Mouse (Mus musculus): ENCODE measurements around the gene Agap1.

Agap1 gene

GRCm38 (mm10) chr1:89454196-89455123, at the start of gene Agap1:
Agap1 (plus strand) TSS chr1:89454806.
- DNase-seq (ENCODE audit: low read depth, low spot score): peak; percentile 91

GRCm38 (mm10) chr1:89405991-89406390, 48.6 kb upstream of the Agap1 start:
- no peak for DNase-seq (ENCODE audit: low read depth, low spot score)

GRCm38 (mm10) chr1:89407986-89408385, 46.6 kb upstream of the Agap1 start:
- no peak for DNase-seq (ENCODE audit: low read depth, low spot score)

- DNase-seq (ENCODE audit: low read depth, low spot score): no peak
These were observed 41.5 kb upstream of the Agap1 start for GRCm38 (mm10) chr1:89413122-89413521.

GRCm38 (mm10) chr1:89414563-89414962, 40.0 kb upstream of the Agap1 start:
- DNase-seq (ENCODE audit: low read depth, low spot score): no peak

GRCm38 (mm10) chr1:89416929-89417328, 37.7 kb upstream of the Agap1 start:
- no peak for DNase-seq (ENCODE audit: low read depth, low spot score)

GRCm38 (mm10) chr1:89420642-89421041, 34.0 kb upstream of the Agap1 start:
- DNase-seq (ENCODE audit: low read depth, low spot score): no peak

- no peak for DNase-seq (ENCODE audit: low read depth, low spot score)
These were observed 33.2 kb upstream of the Agap1 start for GRCm38 (mm10) chr1:89421401-89421800.

- no peak for DNase-seq (ENCODE audit: low read depth, low spot score)
These were observed 30.0 kb upstream of the Agap1 start for GRCm38 (mm10) chr1:89424563-89424962.

GRCm38 (mm10) chr1:89426137-89426536, 28.5 kb upstream of the Agap1 start:
- DNase-seq (ENCODE audit: low read depth, low spot score): no peak

GRCm38 (mm10) chr1:89428671-89429070, 25.9 kb upstream of the Agap1 start:
- no peak for DNase-seq (ENCODE audit: low read depth, low spot score)

GRCm38 (mm10) chr1:89429946-89430640, 24.5 kb upstream of the Agap1 start:
- DNase-seq (ENCODE audit: low read depth, low spot score): peak; percentile 18

GRCm38 (mm10) chr1:89439351-89439750, 15.3 kb upstream of the Agap1 start:
- DNase-seq (ENCODE audit: low read depth, low spot score): peak; percentile 38

GRCm38 (mm10) chr1:89441236-89441897, 13.2 kb upstream of the Agap1 start:
- DNase-seq (ENCODE audit: low read depth, low spot score): no peak

GRCm38 (mm10) chr1:89443512-89443911, 11.1 kb upstream of the Agap1 start:
- DNase-seq (ENCODE audit: low read depth, low spot score): no peak

- no peak for DNase-seq (ENCODE audit: low read depth, low spot score)
These were observed 10.6 kb upstream of the Agap1 start for GRCm38 (mm10) chr1:89444014-89444413.

- DNase-seq (ENCODE audit: low read depth, low spot score): no peak
These were observed 4.5 kb upstream of the Agap1 start for GRCm38 (mm10) chr1:89450139-89450538.

- no peak for DNase-seq (ENCODE audit: low read depth, low spot score)
These were observed 2.5 kb upstream of the Agap1 start for GRCm38 (mm10) chr1:89452138-89452537.

GRCm38 (mm10) chr1:89453666-89454065, 940 bp upstream of the Agap1 start:
- DNase-seq (ENCODE audit: low read depth, low spot score): no peak

GRCm38 (mm10) chr1:89455421-89456091, 950 bp downstream of the Agap1 start:
- DNase-seq (ENCODE audit: low read depth, low spot score): no peak

GRCm38 (mm10) chr1:89456456-89456855, 1.9 kb downstream of the Agap1 start:
- peak; percentile 40 for DNase-seq (ENCODE audit: low read depth, low spot score)

All from ES-CJ7 (cell line).